Mouse (Mus musculus): Measurements from ENCODE around the gene Phgr1.
A peak's percentile ranks its signal among the peaks of the same experiment; 100 is the strongest.

Gene Phgr1

GRCm38 (mm10) chr2:118772158-118772874 lies at the start of gene Phgr1:
Phgr1 (plus strand) TSS chr2:118772769.
- DNase-seq (ENCODE audit: low read depth, low spot score) = no peak
- H3K36me3 ChIP-seq (ENCODE audit: control insufficient read depth, insufficient read depth, low read length, poor library complexity, severe bottlenecking) = no peaks in the 10 kb centered on the region
- no peaks in the 10 kb centered on the region for H3K27me3 ChIP-seq (ENCODE audit: control insufficient read depth, insufficient read depth, low read length, poor library complexity, severe bottlenecking)

DNA sequence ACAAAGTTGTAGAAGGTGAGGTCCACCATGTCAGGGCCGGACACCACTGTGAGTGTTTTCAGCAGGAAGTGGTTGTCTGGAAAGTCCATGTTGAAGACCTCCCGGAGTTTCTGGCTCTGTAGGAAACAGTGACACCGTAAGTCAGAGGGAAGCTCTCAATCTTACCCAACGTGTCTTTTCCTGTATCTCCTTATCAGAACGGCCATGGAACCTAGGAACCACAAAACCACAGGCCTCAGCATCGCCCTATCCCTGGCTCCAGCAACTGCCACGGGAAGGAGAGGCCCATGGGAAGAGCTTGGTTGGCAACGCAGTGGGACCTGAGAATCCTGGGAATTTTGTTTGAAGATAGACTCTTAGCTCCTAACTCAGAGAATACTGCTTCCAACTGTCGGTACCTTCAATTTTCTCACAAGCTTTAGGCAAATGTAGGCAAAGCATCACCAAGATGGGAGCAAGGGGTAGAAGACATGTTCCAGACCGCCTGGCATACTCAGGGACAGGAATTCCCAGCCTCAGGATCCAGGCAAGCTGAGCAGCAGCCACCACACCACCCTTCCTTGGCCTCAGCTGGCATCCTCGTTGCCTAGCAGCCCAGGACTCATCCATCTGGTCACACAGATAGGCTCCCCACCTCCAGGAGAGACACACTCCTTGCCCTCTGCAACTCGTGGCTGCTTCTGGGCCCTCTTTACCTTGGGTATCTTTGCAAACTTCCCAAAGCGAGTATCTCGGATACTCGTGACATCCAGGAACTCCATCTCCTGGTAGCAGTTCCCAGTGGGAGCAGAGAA lies 48.7 kb upstream of the Phgr1 start:
- Histone ChIP-seq H3K27me3 (ENCODE audit: control insufficient read depth, insufficient read depth, low read length, poor library complexity, severe bottlenecking) (no peaks in the 10 kb centered on the region), H3K36me3 (ENCODE audit: control insufficient read depth, insufficient read depth, low read length, poor library complexity, severe bottlenecking) (peaks cover 8% of the 10 kb centered on the region)
- no peak for DNase-seq (ENCODE audit: low read depth, low spot score)

GRCm38 (mm10) chr2:118725511-118725910 lies 47.1 kb upstream of the Phgr1 start:
- H3K36me3 ChIP-seq (ENCODE audit: control insufficient read depth, insufficient read depth, low read length, poor library complexity, severe bottlenecking) = peaks cover 7% of the 10 kb centered on the region
- no peak for DNase-seq (ENCODE audit: low read depth, low spot score)
- H3K27me3 ChIP-seq (ENCODE audit: control insufficient read depth, insufficient read depth, low read length, poor library complexity, severe bottlenecking) = no peaks in the 10 kb centered on the region

DNA sequence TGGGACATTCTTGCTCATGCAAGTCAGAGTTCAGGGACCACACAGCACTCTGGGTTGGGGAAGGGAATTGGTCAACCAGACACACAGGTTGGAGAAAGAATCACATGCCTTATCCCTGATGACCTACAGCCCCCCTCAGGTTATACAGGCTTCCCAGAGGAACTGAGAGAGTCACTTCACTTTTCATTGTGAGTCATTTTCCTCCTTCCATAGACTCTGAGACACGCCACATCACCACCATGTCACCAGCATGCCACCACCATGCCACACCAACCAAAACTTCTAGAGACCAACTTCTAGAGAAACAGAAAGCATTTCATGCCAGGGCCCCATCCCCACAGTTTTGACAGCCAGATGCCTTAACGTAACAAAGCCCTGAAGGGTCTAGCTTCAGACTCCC lies 45.7 kb upstream of the Phgr1 start:
- H3K27me3 ChIP-seq (ENCODE audit: control insufficient read depth, insufficient read depth, low read length, poor library complexity, severe bottlenecking) = no peaks in the 10 kb centered on the region
- H3K36me3 ChIP-seq (ENCODE audit: control insufficient read depth, insufficient read depth, low read length, poor library complexity, severe bottlenecking) = peaks cover 4% of the 10 kb centered on the region
- DNase-seq (ENCODE audit: low read depth, low spot score) = no peak

- Histone ChIP-seq H3K27me3 (ENCODE audit: control insufficient read depth, insufficient read depth, low read length, poor library complexity, severe bottlenecking) (no peaks in the 10 kb centered on the region), H3K36me3 (ENCODE audit: control insufficient read depth, insufficient read depth, low read length, poor library complexity, severe bottlenecking) (peaks cover under 1% of the 10 kb centered on the region)
- no peak for DNase-seq (ENCODE audit: low read depth, low spot score)
Measured at GRCm38 (mm10) chr2:118727911-118728310, 44.7 kb upstream of the Phgr1 start.

DNA sequence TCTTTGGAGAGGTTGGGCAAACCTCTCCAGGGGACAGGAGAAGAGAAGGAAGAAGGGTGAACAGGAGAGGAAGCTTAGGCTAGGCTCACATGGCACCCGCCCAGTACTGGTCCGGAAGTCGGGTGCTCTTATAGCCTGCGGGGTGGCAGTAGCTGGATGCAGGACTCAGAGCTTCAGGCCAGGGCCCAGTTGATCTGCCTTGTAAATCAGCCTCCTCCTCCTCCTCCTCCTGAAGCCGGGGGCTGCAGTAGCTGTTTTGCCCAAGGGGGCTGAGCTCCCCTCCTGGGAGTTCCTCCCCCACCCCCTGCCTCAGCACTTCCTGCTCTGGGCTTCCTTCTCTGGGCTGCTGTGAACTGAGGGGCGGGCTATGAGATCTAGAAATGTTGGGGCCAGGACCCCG lies 44.2 kb upstream of the Phgr1 start, which contains the start of gene Plcb2:
Gene Plcb2 (minus strand): TSS at position 102 of the 400 bp plus-strand sequence.
- no peaks in the 10 kb centered on the region for H3K27me3 ChIP-seq (ENCODE audit: control insufficient read depth, insufficient read depth, low read length, poor library complexity, severe bottlenecking)
- no peaks in the 10 kb centered on the region; the same call in 1 of the 2 replicates for H3K36me3 ChIP-seq (ENCODE audit: control insufficient read depth, insufficient read depth, low read length, poor library complexity, severe bottlenecking)
- DNase-seq (ENCODE audit: low read depth, low spot score) = peak; percentile 47

- no peaks in the 10 kb centered on the region; the same call in 1 of the 2 replicates for H3K36me3 ChIP-seq (ENCODE audit: control insufficient read depth, insufficient read depth, low read length, poor library complexity, severe bottlenecking)
- DNase-seq (ENCODE audit: low read depth, low spot score) = peak; percentile 39
- no peaks in the 10 kb centered on the region for H3K27me3 ChIP-seq (ENCODE audit: control insufficient read depth, insufficient read depth, low read length, poor library complexity, severe bottlenecking)
Measured at GRCm38 (mm10) chr2:118729194-118729593, 43.4 kb upstream of the Phgr1 start.

DNA sequence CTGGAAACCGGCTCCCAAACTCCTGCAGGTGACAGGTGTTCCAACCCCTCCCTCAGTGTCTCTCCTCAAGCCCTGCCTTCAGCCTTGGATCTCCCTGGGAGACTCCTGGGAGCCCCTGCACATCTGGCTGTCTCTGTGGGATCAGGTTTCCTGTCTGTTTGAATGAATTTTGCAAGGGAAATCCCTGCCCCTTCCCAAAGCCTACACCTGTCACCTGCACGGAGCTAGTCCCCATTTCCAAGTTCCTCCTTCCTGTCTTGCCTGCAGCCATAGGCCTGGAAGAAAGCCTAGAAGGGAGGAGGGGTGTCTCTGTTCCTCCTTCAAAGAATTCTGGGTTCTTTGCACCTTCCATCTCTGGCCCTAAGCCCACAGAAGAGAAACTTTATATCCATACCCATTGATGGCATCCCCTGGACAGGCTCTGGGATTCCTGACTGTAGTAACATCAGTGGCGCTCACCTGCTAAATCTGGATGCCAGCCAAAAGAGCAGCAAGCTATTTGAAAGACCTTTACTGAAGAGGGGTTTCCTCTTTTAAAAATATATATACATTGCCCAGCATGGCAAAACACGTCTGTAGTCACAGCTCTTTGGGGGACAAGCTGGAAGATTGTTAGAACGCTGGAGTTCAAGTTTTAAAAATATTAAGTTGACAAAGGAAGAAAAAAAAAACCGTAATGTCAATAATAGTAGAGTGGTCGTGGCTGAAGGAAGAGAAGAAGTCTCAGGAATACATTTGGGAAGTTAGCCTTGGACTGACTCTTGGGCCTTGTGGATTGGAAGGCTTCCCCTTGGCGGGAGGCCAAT lies 42.5 kb upstream of the Phgr1 start:
- no peak for DNase-seq (ENCODE audit: low read depth, low spot score)
- H3K27me3 ChIP-seq (ENCODE audit: control insufficient read depth, insufficient read depth, low read length, poor library complexity, severe bottlenecking) = no peaks in the 10 kb centered on the region
- H3K36me3 ChIP-seq (ENCODE audit: control insufficient read depth, insufficient read depth, low read length, poor library complexity, severe bottlenecking) = no peaks in the 10 kb centered on the region

- no peaks in the 10 kb centered on the region for H3K36me3 ChIP-seq (ENCODE audit: control insufficient read depth, insufficient read depth, low read length, poor library complexity, severe bottlenecking)
- no peaks in the 10 kb centered on the region for H3K27me3 ChIP-seq (ENCODE audit: control insufficient read depth, insufficient read depth, low read length, poor library complexity, severe bottlenecking)
- DNase-seq (ENCODE audit: low read depth, low spot score) = peak; percentile 74
Measured at GRCm38 (mm10) chr2:118730622-118730915, 42.0 kb upstream of the Phgr1 start.

GRCm38 (mm10) chr2:118731981-118732380 lies 40.6 kb upstream of the Phgr1 start:
- DNase-seq (ENCODE audit: low read depth, low spot score) = no peak
- no peaks in the 10 kb centered on the region for H3K27me3 ChIP-seq (ENCODE audit: control insufficient read depth, insufficient read depth, low read length, poor library complexity, severe bottlenecking)
- H3K36me3 ChIP-seq (ENCODE audit: control insufficient read depth, insufficient read depth, low read length, poor library complexity, severe bottlenecking) = no peaks in the 10 kb centered on the region

DNA sequence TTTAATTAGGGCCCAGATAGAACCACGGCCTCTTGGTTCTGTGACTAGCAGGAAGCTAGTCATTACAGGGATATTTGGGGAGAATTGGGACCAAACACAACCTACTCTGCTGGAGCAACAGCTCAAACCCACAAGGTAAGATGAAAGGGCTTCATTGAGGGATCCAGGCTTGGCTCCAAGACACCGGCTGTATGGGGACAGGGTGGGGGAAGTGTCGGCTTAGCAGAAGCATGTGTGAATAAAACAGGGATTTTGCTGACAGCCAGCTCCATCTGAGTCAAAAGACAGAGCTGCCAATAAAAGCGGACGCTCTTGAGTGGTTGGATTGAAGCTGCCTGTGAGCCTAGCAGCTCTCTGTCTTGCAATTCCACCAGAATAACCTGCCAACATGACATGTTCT lies 39.2 kb upstream of the Phgr1 start:
- DNase-seq (ENCODE audit: low read depth, low spot score) = no peak
- H3K27me3 ChIP-seq (ENCODE audit: control insufficient read depth, insufficient read depth, low read length, poor library complexity, severe bottlenecking) = no peaks in the 10 kb centered on the region
- H3K36me3 ChIP-seq (ENCODE audit: control insufficient read depth, insufficient read depth, low read length, poor library complexity, severe bottlenecking) = no peaks in the 10 kb centered on the region

DNA sequence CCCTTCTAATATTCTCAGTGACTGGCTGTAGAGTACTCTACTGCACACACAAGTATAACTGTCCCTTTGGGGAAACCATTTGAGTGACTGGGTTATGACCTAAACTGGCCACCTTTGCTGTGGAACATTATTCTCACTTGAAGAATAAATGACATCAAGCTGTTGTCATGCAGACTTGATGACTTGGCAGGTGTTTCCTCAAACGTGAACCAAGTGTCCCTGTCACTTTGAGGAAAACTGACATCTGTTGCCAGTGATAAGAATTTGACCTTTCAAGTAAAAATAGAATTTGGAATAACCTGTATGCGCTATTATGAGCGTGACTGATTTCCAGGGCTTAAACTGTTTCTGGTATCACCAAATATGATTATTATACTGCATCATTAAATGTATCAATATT lies 32.2 kb upstream of the Phgr1 start:
- Histone ChIP-seq H3K36me3 (ENCODE audit: control insufficient read depth, insufficient read depth, low read length, poor library complexity, severe bottlenecking) (no peaks in the 10 kb centered on the region), H3K27me3 (ENCODE audit: control insufficient read depth, insufficient read depth, low read length, poor library complexity, severe bottlenecking) (no peaks in the 10 kb centered on the region)
- no peak for DNase-seq (ENCODE audit: low read depth, low spot score)

GRCm38 (mm10) chr2:118741183-118741582 lies 31.4 kb upstream of the Phgr1 start:
- H3K36me3 ChIP-seq (ENCODE audit: control insufficient read depth, insufficient read depth, low read length, poor library complexity, severe bottlenecking) = no peaks in the 10 kb centered on the region
- H3K27me3 ChIP-seq (ENCODE audit: control insufficient read depth, insufficient read depth, low read length, poor library complexity, severe bottlenecking) = no peaks in the 10 kb centered on the region
- no peak for DNase-seq (ENCODE audit: low read depth, low spot score)

DNA sequence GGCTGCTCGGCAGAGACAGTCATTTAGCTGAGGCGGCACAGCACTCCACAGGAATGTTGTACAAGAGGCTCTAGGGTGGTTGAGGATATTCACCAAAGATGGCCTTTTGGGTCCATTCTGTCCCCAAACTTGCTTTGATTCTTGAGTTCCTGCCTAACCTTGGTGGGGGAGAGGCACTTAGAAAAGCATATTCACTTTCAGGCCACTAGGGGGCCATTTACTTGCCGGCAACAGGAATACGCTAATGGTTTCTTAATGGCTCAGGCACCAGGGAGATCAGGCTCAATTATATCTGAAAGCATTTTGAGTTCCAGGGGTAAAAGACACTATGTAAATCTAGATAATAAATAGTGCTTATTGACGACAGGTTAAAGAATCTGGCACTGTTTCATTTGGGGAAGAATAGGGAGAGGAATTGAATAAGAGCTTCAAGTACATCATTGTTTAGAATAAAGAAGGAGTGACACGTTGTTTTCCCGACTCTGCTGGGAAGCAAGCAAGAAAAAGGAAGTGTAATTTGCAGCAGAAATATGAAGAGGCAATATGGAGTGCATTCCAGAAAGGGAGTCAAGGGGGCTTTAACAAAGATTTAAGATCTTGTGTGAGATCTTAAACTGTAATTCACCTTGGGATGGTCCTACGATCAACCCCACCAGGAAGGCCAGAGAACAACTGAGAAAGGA lies 29.2 kb upstream of the Phgr1 start:
- H3K36me3 ChIP-seq (ENCODE audit: control insufficient read depth, insufficient read depth, low read length, poor library complexity, severe bottlenecking) = no peaks in the 10 kb centered on the region
- peak; percentile 77 for DNase-seq (ENCODE audit: low read depth, low spot score)
- no peaks in the 10 kb centered on the region for H3K27me3 ChIP-seq (ENCODE audit: control insufficient read depth, insufficient read depth, low read length, poor library complexity, severe bottlenecking)
